Mouse (Mus musculus): ENCODE results near the gene Mafk. TPM values are rescaled to one million over a fixed set of nuclear protein-coding genes. Genes with fewer than 3 reads are reported as not detected.
"Not testable (repeated sequence)": the region's sequence is repeated elsewhere in the genome, so short reads cannot be mapped to it uniquely, and the experiment has no call there.

Gene Mafk
- 7.3 and 8.6 TPM in 2 replicates for polyA plus RNA-seq (2015; fragmentation: Nextera tagmentation; extraction: Ambion mirVana)

DNA sequence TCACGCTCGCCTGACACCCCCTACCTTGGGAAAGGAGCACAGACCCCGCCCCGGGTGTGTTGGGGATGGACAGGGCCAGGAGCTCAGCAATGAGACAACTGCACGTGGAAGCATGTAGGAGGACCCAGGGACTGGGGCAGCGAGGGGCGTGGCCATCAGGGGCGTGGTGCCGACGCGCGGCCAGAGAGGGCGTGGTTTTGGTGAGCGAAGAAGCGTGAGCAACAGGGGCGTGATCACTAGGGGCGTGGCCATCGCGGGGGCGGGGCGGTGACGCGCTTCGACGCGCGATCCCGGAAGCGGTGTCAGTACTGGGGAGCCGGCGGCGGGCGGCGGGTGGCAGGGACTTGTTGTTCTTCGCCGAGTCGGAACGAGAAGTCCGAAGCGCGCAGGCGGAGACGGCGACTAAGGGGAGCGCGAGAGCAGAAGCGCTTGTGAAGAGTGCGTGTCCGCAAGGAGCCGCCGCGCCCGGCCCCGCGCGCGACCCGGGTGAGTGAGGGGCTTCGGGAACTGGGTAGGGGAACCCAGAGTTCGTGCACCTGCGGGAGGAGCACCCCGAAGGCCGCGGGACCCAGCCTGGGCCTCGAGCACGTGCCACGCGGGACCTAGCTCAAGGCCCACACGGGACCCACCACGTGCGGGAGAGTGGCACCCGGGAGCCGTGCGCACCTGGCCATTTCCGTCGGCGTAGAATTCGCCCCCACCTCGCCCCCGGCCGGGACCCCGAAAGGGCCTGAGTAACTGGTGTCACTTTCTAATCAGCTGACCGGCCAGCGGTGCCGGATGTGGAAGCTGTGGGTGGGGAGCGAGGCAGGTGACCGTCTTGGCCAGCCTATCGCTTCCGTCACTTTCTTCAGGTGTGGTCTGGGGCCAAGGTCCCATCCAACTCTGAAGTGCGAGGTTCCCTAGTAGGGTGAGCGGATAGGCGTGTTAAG, at the start of gene Mafk:
TSS of gene Mafk (plus strand) at position 287 of the 932 bp plus-strand sequence.
- Histone ChIP-seq H3K4me3 (peak within 1 kb of the TSS; percentile 79), H3K9ac (peak within 1 kb of the TSS; percentile 77), H3K27ac (no peak within 1 kb of the TSS), H3K36me3 (no peaks in the 10 kb centered on the region), H3K9me3 (no peaks in the 10 kb centered on the region), H3K4me2 (replicated peaks) (peak within 1 kb of the TSS; percentile 99), H3K27me3 (peaks cover 6% of the 10 kb centered on the region; the same call in 1 of the 2 replicates), H3K4me1 (peaks cover 41% of the 10 kb centered on the region)
- peak; percentile 88 for ATAC-seq (ENCODE audit: low FRiP score, low read depth)
- under 1% methylated on average over 92 of the region's 92 CpGs for WGBS

- H3K4me2 ChIP-seq (replicated peaks); H3K27ac ChIP-seq; H3K4me1 ChIP-seq; H3K36me3 ChIP-seq; H3K9ac ChIP-seq; H3K9me3 ChIP-seq; H3K4me3 ChIP-seq; ATAC-seq (ENCODE audit: low FRiP score, low read depth); H3K27me3 ChIP-seq: not testable (repeated sequence)
- WGBS: 49% methylated on average over 3 of the region's 3 CpGs
Observed at GRCm38 (mm10) chr5:139742640-139743039, 48.7 kb upstream of the Mafk start.

GRCm38 (mm10) chr5:139745771-139746170, 45.5 kb upstream of the Mafk start:
- 0% methylated on average over 3 of the region's 3 CpGs for WGBS
- Histone ChIP-seq H3K27me3 (no peaks in the 10 kb centered on the region), H3K4me2 (replicated peaks) (no peak overlapping the region), H3K4me3 (no peak overlapping the region), H3K9ac (peak overlapping the region; percentile 43), H3K27ac (no peak overlapping the region), H3K9me3 (no peaks in the 10 kb centered on the region), H3K4me1 (no peaks in the 10 kb centered on the region), H3K36me3 (peaks cover 9% of the 10 kb centered on the region)
- peak; percentile 76 for ATAC-seq (ENCODE audit: low FRiP score, low read depth)

- H3K4me1 ChIP-seq: no peaks in the 10 kb centered on the region
- 84% methylated on average over 16 of the region's 16 CpGs for WGBS
- H3K4me2 ChIP-seq (replicated peaks): no peak overlapping the region
- no peaks in the 10 kb centered on the region for H3K9me3 ChIP-seq
- no peaks in the 10 kb centered on the region for H3K27me3 ChIP-seq
- H3K36me3 ChIP-seq: peaks cover 44% of the 10 kb centered on the region
- ATAC-seq (ENCODE audit: low FRiP score, low read depth): no peak
- no peak overlapping the region for H3K27ac ChIP-seq
- no peak overlapping the region for H3K9ac ChIP-seq
- H3K4me3 ChIP-seq: no peak overlapping the region
Observed at GRCm38 (mm10) chr5:139749413-139750125, 41.7 kb upstream of the Mafk start.

DNA sequence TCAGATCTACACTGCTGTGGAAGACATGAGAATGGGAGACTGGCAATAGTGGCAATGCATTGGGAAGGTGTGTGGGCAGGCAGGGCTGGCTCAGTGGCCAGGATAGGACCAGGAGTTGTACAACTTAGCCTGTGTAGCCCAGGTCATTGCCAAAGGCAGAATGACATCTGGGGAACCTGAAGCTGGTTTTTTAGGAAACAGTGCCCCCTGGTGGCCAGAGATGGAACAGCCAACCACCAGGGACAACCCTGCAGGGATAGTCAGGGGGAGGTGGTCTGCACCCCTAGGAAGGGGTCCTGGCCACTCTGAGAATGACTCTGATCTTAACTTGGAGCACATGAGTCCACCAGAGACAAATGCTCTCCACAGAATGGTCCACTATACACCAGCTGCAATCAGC, 40.8 kb upstream of the Mafk start:
- Histone ChIP-seq H3K4me3 (no peak overlapping the region), H3K4me2 (replicated peaks) (no peak overlapping the region), H3K27ac (no peak overlapping the region), H3K4me1 (no peaks in the 10 kb centered on the region), H3K9me3 (no peaks in the 10 kb centered on the region), H3K9ac (no peak overlapping the region), H3K36me3 (peaks cover 54% of the 10 kb centered on the region), H3K27me3 (no peaks in the 10 kb centered on the region)
- no peak for ATAC-seq (ENCODE audit: low FRiP score, low read depth)

DNA sequence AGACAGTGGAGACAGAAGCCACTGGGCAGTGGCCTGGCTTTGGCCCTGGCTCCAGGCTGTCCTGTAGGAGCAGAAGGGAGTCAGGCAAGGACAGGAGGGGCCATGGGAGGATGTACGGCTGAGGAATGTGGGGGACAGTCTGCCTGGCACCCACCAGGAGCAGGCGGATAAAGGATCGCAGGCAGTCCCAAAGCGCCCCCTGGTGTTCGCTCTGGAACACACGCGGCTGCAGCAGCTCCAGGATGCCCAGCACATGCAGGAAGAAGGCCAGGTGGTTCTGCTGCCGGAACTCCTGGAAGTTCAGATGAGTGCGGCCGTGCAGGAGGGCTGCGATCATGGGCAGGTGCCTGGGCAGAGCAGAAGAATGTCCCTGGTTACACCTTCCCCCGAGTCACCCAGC, 36.6 kb upstream of the Mafk start:
- Histone ChIP-seq H3K27ac (no peak overlapping the region), H3K4me1 (no peaks in the 10 kb centered on the region), H3K27me3 (no peaks in the 10 kb centered on the region), H3K4me2 (replicated peaks) (no peak overlapping the region), H3K9ac (no peak overlapping the region), H3K4me3 (no peak overlapping the region), H3K9me3 (no peaks in the 10 kb centered on the region), H3K36me3 (peaks cover 95% of the 10 kb centered on the region)
- ATAC-seq (ENCODE audit: low FRiP score, low read depth): no peak
- WGBS: 29% methylated on average over 12 of the region's 12 CpGs

DNA sequence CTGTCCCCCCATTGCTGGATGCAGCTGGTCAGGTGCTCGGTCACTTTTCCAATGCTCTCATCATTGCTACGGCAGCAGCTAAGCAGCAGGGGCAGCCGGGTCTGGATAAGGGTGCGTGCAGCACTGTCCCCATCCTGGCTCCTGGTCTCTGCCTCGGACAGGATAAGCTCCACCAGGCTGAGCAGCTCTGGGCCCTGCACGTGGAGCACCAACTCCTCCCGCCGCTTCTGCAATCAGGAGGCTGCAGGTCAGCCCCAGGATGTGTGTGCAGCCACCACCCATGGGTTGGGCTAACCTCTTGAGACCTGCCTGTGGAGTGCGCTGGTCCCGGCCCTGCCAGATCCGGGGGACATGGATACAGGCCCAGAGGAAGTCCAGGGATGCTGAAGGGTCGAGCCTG, 35.2 kb upstream of the Mafk start:
- Histone ChIP-seq H3K36me3 (peaks cover 97% of the 10 kb centered on the region), H3K27me3 (no peaks in the 10 kb centered on the region), H3K4me1 (no peaks in the 10 kb centered on the region), H3K27ac (no peak overlapping the region), H3K4me2 (replicated peaks) (no peak overlapping the region), H3K9me3 (no peaks in the 10 kb centered on the region), H3K4me3 (no peak overlapping the region), H3K9ac (no peak overlapping the region)
- ATAC-seq (ENCODE audit: low FRiP score, low read depth): no peak
- 90% methylated on average over 12 of the region's 12 CpGs for WGBS

GRCm38 (mm10) chr5:139756586-139756985, 34.7 kb upstream of the Mafk start:
- Histone ChIP-seq H3K4me2 (replicated peaks) (no peak overlapping the region), H3K4me3 (no peak overlapping the region), H3K27me3 (no peaks in the 10 kb centered on the region), H3K27ac (no peak overlapping the region), H3K9ac (no peak overlapping the region), H3K36me3 (peaks cover 97% of the 10 kb centered on the region), H3K9me3 (no peaks in the 10 kb centered on the region), H3K4me1 (no peaks in the 10 kb centered on the region)
- 93% methylated on average over 2 of the region's 2 CpGs for WGBS
- ATAC-seq (ENCODE audit: low FRiP score, low read depth): no peak

GRCm38 (mm10) chr5:139758096-139758495, 33.2 kb upstream of the Mafk start:
- Histone ChIP-seq H3K4me3 (no peak overlapping the region), H3K27me3 (no peaks in the 10 kb centered on the region), H3K9ac (no peak overlapping the region), H3K4me2 (replicated peaks) (no peak overlapping the region), H3K4me1 (no peaks in the 10 kb centered on the region), H3K9me3 (no peaks in the 10 kb centered on the region), H3K36me3 (peaks cover 97% of the 10 kb centered on the region), H3K27ac (no peak overlapping the region)
- WGBS: 89% methylated on average over 16 of the region's 16 CpGs
- ATAC-seq (ENCODE audit: low FRiP score, low read depth): no peak

DNA sequence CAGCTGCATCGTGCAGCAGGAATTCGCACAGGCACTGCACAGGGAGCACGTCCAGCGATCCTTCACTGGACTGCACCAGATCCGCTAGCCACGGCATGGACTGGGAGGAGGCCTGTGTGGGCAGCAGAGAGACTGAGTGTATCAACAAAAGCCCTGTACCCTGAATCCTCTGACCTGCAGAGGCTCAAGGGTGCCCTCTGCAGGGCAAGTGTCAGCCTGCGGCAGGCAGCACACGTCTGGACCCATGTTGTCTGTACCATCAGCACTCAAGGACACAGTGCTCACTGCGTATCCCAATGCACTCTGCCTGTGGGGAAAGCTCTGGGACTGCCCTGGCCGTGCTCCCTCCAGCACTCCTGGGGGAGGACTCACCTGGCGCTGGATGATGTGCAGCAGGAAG, 27.0 kb upstream of the Mafk start:
- no peaks in the 10 kb centered on the region for H3K4me1 ChIP-seq
- no peak overlapping the region for H3K4me2 ChIP-seq (replicated peaks)
- 79% methylated on average over 11 of the region's 11 CpGs for WGBS
- ATAC-seq (ENCODE audit: low FRiP score, low read depth): no peak
- H3K9me3 ChIP-seq: no peaks in the 10 kb centered on the region
- no peaks in the 10 kb centered on the region for H3K27me3 ChIP-seq
- H3K9ac ChIP-seq: no peak overlapping the region
- no peak overlapping the region for H3K4me3 ChIP-seq
- no peak overlapping the region for H3K27ac ChIP-seq
- peaks cover 100% of the 10 kb centered on the region for H3K36me3 ChIP-seq

- H3K4me2 ChIP-seq (replicated peaks): no peak overlapping the region
- ATAC-seq (ENCODE audit: low FRiP score, low read depth): no peak
- H3K36me3 ChIP-seq: peaks cover 100% of the 10 kb centered on the region
- H3K9ac ChIP-seq: no peak overlapping the region
- no peaks in the 10 kb centered on the region for H3K27me3 ChIP-seq
- no peaks in the 10 kb centered on the region for H3K4me1 ChIP-seq
- H3K27ac ChIP-seq: no peak overlapping the region
- no peaks in the 10 kb centered on the region for H3K9me3 ChIP-seq
- no peak overlapping the region for H3K4me3 ChIP-seq
- 90% methylated on average over 8 of the region's 8 CpGs for WGBS
Observed at GRCm38 (mm10) chr5:139768216-139768615, 23.1 kb upstream of the Mafk start.

DNA sequence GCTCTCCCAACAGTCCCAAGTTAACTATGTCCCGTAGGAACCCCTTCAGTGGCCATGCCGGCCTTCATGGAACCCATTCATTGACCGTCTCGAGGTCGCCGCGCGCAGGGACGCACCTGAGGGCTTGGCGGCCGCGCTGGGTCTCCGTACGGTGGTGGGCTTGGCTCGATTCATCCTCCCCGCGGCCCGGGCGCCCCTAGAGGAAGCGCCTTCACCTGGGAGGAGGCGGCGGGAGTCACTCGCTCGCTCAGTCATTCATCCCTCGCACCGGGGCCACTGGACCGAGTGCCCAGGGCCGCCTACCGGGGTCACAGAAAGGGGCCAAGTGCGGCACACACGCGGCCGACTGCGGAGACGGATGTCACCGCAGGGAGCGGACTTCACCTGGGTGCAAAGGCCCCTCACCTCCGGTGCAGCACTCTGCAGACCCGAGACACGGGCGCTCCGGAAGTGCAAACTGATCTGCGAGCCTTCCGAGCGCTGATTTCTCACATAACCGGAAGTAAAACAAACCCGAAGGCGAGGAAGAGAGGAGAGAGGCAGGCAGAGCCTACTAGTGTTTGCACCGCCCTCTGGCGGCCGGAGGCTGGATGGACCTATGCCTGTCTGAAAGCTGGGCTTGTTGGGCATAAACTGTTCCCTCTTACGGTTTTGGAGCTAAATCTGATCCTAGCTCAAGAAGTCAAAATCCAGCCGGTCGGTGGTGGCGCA, 15.9 kb upstream of the Mafk start, which contains the start of gene Ints1:
TSS of gene Ints1 (minus strand) at position 459 of the 711 bp plus-strand sequence.
- H3K36me3 ChIP-seq: peaks cover 37% of the 10 kb centered on the region
- peak; percentile 88 for ATAC-seq (ENCODE audit: low FRiP score, low read depth)
- peak within 1 kb of the TSS; percentile 90 for H3K4me2 ChIP-seq (replicated peaks)
- peaks cover 13% of the 10 kb centered on the region for H3K4me1 ChIP-seq
- peak within 1 kb of the TSS; percentile 100 for H3K4me3 ChIP-seq
- no peaks in the 10 kb centered on the region for H3K9me3 ChIP-seq
- no peaks in the 10 kb centered on the region for H3K27me3 ChIP-seq
- H3K27ac ChIP-seq: no peak within 1 kb of the TSS
- peak within 1 kb of the TSS; percentile 94 for H3K9ac ChIP-seq
- WGBS: under 1% methylated on average over 55 of the region's 55 CpGs

Data from limb, embryonic 13.5 days (tissue).